Mouse (Mus musculus) thymus, postnatal 4 days (tissue): ENCODE measurements around the gene Atp23.
A peak's percentile ranks its signal among the peaks of the same experiment; 100 is the strongest.

ENCODE experiments used
- DNase-seq: peaks from one replicate; pipeline ENCODE4 v3.0.0; 2021

The Atp23 gene

DNA sequence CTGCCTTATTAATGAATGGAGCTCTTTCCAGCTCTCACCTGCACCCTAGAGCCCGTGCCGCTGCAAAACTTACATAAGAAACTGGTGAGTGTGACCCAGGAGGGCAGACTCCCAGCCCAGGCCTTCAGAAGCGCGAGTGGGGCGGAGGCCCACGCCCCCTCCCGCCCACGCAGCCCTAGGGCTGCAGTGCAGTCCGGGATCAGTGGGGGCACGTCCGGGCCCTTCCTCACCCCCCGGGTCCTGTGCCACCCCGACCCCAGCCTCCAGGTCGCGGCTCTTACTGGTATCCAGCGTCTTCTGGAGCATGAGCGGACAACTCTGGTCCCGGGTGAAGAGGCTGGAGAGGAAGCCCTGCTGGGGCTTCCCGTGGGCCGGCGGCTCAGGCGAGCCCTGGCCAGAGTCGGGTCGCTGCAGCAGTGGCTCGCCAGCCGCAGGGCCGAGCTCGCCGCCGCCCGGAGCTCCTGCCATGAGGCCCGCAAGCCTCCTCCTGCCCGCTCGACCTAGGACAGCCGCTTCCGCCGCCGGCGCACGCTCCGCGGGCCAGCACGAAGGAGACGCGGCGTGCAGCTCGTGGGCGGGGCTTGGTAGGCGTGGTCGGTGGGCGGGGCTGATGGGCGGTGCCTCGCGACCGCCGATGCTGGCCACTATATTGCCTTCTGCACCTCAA, at the start of gene Atp23:
TSS of gene Atp23 (minus strand) at position 535 of the 667 bp plus-strand sequence.
- peak; percentile 96 for DNase-seq

DNA sequence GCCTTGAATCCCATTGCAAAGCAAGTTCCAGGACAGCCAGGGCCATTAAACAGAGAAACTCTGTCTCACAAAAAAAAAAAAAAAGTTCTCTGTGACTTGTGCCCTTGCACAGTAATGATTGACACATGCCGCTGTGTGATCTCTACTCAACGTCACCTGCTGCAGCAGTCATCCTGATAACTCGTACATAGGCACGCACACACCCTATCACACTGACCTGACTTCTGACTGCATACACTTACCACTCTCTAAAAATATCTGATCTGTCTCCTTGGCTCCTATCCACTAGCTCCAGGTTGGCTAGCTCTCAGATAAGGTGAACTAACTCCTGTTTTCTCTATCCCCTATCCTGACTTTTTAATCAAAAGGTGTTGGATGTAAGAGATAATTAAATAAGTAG, 49.4 kb upstream of the Atp23 start:
- no peak for DNase-seq

DNA sequence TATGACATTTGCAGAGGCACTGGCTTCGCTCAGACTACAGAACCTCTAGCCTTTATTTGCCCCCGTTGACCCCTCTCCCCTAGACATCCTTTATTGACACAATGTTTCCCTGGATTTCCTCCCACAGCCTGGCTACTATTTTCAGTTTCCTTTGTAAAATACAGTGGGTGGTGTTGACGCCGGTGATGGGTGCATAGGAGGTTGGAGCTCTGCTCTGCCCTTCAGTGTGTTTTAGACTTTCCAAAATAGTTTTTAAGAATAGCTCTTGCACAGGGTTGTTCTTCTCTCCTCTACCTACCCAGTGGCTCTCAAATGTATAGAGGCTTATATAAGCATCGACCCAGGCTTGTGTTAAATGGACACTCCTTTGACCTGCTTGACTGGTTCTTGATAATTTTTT, 48.7 kb upstream of the Atp23 start:
- no peak for DNase-seq

DNA sequence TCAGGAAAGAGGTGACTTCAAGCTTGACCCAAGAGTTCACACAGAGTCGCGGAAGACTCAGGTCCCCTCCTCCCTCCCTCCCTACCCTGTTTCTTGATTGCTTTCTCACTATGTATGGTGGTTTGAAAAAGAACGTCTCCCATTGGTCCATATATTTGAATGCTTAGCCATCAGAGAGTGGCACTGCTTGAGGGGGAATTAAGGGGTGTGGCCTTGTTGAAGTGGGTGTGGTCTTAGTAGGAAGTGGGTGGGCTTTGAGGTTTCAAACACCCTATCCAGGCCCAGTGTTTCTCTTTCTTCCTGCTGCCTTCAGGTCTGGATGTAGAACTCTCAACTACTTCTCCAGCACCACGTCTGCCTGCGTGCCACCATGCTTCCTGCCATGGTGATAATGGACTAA, 44.4 kb upstream of the Atp23 start:
- DNase-seq: no peak

DNA sequence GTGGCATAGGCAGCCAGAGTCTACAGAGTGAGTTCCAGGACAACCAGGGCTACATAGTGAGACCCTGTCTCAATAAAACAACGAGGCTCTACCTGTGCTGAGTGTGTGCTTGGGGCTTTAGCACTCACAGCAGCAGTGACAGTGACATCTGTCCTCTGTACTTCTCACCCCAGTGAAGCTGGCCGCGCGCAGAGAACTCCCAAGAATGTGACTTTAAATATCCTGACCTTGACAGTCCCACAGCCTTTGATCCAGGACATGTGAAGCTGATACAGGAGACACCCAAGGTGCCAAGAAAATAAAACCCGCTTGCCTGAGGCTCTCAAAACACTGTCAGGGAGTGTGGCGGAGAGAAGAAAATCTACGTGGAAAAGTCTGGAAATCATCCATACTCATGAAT, 39.8 kb upstream of the Atp23 start:
- DNase-seq: no peak

DNA sequence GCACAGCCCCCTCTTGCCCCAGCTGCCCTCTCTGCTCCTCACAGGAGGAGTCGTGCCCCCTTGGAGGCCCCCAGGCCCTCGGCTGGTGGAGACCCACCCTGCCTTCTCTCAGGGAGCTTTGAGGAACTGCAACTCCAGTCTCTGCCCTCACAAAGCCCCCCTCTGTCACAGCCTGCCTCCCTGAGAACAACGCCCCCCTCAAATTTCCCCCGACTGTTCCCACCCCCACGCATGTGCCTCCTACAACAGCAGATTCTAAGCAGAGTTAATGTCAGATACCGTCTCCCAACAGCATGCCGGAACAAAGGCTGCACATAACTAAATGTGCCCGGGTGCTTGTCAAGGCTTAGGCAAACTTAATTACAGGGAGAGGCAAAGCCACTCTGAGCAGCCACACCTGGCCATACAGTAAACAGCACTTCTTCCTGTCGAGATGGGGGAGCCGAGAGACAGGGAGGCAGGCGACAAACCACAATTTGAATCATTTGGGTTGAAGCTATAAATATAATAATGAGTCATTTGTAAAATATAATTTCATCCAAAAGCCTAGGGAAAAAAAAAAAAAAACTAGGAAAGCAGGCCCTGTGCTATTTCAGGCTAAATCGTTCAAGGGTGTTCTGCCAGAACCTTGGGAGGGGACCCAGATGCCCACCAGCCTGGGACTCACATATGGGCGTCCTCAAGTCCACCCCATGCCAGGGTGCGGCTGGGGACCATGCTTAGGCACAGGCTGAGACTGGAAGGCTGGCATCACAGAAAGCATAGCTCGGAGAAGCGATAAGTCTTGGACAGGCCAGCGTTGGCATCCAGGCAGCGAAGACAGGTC, 34.6 kb upstream of the Atp23 start:
- peak; percentile 66 for DNase-seq

DNA sequence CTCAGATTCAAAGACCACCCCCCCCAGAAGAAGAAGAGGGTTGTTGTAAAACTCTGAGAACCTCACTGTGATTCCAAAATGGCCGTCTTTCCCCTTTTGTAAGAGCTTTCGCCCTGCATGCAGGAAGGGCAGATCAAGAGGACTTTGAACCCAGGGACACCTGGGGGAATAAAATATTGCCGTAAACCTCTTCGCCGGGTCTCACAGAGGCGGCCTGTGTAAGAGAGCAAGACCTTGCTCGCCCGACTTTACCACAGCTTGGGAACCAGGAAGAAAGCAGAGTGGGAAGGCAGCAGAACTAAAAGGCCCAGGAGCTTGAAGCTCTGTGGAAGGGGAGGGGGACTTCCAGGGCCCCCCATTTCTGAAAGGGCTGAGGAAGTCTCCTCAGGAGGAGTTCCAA, 34.0 kb upstream of the Atp23 start:
- no peak for DNase-seq

DNA sequence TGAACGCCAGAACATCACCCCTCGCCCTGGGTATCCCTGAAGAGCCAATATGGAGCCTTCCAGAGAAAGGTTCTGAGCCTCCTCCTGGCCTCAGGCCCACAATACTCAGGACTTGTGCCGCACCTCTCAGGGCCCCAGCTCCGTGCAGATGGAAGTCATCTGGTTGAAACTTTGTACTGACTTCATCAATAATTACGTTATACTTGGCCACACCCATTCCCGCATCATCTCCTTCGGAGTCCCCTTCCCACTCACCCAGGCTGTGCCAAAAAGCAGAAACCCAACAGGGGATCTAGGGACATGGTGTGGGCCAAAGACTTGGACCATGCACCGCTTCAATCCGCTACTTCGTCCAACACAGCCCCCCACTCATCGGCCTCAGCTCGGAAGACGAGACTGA, 33.4 kb upstream of the Atp23 start:
- no peak for DNase-seq

DNA sequence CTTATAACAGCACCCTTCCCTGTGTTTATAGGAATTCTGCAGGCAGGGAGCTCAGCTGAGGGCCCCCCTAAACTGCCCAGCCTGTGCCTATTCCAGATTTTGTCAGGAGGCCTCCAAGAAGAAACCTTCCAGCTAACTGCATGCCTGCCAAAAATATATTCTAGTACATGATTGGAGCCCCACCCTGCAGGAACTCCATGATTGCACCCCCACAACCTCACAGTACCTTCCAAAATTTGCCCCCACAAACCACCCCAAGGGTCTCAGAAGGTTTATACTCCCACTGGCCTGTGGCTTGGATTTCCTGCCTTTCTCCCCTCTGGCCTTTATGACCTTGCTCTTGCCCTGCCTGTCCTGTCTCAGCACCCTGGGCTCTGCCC, 30.6 kb upstream of the Atp23 start:
- DNase-seq: no peak

DNA sequence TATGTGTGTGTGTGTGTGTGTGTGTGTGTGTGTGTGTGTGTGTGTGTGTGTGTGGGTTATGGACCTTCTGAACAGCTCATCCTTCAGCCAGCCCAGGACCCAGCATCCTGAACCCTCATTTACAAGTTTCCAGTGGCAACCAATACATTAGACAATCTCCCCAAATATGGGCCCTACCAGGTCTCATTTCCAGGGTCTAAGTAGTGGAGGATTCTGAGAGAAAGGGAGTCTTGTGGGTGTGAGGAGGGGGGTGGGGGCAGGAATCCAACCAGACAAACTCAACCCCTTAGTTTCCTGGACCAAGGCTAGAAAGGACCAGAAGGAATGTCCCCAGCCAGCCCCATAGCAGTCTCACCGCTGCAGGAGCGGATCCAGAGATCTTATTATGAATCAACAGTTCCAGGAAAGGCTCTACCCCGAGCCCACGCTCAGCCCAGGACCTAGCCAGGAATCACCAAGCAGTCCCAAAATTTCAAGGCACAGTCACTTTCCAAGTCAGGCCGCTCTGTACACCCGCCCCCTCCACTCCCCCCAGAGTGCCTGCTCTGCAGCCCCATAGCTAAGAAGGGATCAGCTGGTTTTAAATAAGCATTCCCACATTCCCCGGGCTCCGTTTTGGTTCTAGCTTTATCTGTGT, 30.1 kb upstream of the Atp23 start:
- no peak for DNase-seq

DNA sequence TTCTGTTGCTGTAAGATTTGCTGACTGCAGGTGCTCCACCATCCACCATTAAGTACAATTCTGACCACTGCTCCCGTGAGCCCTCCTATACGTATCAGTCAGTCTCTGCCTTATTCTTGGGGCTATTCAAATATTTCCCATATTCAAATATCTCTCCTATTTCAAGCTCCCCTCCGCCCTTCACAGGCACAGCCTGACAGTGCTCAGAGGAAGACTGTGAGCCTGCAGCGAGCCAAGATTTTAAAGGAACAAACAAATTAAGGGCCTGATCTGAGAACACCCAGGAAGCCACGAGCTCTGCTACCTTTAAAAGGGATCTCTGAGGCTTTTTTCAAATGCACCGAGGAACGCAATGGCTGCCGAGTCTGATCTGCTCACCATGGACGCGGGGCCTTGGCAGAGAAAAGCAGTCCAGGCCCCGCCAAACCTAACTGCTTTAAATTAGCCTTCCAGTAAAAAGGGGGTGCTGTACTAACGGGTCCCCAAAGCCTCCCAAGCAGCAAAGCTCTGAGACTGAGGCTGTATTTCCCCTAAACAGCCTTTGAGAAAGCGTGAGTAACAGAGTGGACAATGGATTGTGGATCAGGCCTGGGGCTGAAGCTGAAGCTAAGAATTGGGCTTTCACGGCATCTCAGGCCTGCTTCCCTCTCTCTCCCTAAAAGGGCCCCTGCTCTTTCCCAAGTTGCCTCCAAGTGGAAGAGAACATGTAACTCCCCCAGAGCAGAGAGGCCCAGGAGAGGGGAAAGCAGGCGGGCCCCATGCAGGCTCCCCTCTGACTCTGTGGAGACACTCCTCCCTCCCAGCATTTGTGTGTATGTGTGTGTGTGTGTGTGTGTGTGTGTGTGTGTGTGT, 29.3 kb upstream of the Atp23 start:
- no peak for DNase-seq

DNA sequence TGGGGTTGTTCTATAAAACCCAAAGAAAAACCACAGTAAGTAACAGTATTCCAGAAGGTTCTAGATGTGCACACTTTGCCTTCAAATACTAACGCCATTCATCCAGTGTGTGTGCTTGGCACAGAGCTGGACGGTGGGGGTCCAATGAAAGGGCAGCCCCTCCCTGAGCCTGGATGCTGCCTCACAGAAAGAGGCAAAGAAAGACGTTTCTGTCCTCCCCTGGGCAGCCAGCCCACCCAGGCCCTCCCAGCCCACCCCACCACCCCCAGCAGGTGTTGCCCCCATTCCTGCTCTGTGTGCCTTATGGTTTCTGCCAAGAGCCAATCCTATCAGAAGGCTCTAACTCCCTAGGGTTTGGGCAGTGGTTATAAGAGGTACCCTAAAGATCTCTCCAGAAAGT, 28.4 kb upstream of the Atp23 start:
- DNase-seq: no peak

DNA sequence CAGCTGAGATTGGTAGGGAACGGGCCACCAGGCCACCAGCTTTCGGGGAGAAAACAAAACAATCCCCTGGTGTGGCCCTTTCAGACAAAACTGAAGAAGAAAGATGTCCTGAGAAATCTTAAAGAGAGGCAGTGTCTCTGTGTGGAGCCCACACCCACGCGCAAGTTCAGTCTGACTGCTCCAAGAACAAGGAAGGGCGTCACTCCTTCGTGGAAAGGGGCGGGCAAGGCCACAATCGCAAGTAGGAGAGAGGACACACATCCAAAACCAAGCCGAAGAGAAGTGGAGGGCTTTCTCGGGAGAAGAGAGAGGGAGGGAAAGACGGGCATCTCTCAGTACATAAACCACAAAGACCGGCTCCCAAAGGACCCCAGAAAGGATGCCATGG, 27.7 kb upstream of the Atp23 start:
- no peak for DNase-seq

DNA sequence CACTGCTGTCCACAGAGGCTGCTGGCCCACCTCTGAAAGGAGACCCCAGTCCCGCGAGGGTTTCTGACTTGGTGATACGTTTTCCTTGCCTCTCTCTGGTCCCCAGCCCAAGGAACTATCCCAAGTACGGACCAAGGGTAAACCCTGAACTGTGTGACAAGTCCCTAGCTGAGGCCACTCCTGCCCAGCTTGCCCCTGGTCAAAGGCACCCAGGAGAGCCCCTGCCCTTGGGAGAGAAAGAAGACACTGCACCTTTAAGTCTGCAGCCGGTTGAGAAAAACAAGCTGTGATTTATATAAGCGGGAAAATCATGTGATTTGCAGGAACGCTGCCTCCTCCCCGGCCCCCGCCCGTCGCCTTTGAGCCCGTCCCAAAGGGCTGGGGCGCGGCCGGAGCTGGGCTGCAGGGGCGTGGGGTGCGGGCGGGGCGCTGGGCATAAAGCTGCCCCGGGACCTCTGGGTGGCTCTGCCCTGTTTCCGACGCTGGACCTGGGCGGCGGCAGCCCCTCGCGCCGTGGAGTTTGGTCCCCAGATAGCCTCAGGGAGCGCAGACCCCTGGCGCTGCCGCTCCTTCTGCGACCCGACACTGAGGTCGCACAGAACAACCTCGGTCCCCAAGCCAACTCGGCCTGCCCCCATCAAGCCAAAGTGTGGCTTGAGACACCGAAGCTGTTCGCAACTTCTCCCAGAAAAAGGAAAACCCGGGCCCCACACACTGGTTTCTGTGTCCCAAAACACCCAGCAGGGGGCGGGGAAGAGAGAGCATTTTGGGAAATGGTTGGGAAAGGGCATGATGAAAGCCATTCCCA, 27.1 kb upstream of the Atp23 start:
- DNase-seq: peak; percentile 32

DNA sequence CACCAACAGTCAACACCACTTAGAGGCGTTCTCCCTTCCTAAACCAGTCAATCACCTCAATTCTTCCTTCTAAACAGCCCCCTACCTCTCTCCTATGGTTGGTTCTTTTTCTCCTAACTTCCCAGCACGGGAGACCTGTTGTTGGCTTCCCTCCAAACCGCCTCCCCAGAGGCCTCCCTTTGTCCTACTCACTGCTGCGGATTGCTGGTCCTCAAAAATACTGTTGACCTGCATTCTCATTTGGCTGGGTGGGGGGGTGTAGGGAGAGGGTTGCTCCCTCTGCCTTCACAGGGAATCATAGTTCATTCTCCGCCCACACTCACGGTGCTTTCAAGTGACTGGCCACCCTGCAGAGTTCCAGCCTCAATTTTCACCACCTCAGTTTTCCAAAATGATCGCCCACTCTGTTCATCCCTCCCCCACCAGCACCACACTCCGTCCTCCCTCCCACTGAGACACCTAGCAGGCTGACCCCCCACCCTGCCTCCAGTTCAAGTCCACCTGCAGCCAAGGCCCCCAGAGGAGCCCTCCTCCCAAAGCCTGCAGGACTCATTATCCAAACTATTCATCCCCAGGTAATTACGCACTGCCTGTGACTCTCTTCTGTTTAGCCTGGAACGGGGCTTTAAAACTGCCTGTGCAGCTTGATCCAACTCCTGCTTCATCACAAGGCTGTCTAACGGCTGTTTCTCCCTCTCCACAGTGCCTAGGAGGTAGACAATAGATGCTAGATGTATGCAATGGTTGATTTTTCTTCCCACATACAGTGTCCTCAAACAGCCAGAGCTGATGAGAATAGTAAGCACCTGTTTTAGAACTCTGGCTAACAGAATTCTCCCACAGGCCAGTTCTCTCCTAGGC, 26.2 kb upstream of the Atp23 start:
- no peak for DNase-seq

DNA sequence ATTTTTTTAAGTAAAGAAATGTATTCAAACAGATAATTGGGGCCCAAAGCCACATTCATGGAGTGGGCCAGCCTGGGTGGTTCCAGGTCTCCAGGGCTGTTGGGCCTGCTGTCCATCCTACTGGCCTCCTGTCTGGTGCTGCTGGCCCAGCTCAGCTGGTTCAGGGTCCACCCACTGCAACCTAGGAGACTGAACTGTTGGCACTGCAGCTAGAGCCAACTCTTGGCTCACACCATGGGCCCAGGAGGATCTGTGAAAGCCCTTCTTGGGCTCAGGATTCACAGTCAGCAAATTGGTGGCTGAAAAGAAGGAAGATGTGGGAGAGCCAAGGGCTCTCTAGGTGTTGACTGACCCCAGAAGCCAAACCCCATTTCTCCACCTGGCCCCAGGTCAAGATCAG, 24.2 kb upstream of the Atp23 start:
- no peak for DNase-seq

DNA sequence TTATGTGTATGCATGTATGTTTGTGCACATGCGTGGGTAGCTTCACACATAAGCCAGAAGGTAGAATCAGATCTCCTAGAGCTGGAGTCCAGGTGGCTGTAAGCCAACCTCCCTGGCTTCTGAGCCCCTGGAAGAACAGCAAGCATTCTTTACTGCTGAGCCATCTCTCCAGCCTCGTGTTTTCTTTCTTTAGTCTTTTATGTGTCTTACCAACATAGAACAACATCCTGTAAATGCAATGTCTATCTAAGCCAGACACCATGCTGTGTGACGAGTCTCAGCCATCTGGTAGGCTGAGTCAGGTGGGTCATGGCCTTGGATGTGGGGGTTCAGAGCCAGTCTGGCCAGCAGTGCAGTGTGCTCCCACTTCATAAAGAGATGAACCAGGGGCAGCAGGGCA, 22.9 kb upstream of the Atp23 start:
- DNase-seq: no peak

DNA sequence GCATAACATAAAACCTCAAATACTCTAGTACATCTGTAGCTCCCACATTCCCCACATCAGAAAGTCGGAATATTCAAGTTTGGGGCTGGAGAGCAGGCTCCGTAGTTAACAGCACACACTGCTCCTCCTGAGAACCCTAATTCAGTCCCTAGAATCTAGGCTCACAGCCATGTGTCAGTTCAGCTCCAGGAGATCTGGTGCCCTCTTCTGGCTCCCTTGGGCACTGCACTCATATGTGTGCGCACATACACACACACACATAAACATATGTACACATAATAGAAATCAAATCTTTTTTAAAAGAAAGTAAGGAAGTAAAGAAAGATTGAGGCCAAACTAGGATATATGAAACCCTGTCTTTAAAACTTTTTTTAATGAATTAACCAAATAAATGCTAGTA, 19.1 kb upstream of the Atp23 start:
- DNase-seq: peak; percentile 30

DNA sequence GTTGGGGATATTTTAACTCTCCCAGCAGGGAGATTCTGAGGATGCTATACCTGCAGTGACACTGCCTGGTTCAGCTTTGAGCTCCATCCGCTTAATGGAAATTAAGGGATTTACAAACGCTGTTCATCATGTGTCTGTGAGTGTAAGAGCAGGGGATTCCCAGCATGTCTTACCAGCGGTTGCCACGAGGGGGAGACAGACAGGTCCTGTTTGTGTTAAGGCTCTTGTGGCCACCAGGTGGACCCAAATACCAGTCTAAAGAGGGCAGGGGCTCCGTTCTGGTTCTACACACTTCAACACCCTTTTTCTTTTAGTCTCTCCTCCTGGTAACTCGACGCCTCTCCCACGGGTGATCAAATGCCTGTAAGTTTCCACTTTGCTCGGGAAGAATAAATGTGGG, 17.9 kb upstream of the Atp23 start:
- peak; percentile 94 for DNase-seq

DNA sequence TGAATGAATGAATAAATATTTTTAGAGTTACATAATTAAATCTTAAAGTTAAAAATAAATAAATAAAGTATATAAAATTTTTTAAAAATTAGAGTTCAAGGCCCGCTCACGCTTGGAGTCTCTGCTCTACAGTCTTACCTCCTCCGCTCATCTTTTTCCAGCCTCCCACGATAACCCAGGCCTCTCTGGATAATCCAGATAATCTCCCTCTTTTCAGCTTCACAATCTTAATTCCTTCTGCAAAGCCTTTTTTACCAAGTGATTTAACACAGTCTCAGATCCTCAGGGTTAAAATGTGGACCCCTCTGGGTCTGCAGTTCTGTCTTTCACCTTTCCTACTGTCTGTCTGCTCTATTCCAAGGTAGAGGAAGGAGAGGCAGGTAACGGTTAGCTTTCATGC, 13.1 kb upstream of the Atp23 start:
- DNase-seq: no peak

DNA sequence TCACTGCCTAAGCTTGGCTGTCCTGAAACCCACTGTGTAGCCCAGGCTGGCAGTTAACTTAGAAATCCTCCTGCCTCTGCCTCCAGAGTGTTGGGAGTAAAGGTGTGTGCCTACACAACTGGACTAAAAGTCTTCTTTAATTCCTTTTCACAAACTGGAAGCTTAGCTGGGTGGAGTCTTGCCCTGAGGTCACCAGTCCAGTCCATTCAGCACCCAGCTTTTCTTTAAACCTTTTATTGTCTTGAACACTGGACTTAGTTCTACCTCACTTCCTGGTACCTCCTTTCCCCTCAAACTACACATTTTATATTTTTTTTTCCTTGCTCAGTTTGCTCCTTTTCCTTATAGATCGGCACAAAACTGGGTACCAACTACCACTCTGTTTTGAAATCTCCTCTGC, 10.3 kb upstream of the Atp23 start:
- no peak for DNase-seq
